Mouse (Mus musculus): ENCODE results near the gene Cuedc1.

Gene Cuedc1

GRCm38 (mm10) chr11:88106292-88106554 lies 8.4 kb downstream of the Cuedc1 start:
- TF ChIP-seq NANOG (IDR thresholded peaks at IDR 0.05; ENCODE audit: borderline replicate concordance, low read length) (no peak), CTCF (conservative IDR thresholded peaks at IDR 0.05; ENCODE audit: low read length) (no peak), POU5F1 (IDR thresholded peaks at IDR 0.05; ENCODE audit: borderline replicate concordance, low read length) (no peak)
- H3K4me3 ChIP-seq (replicated peaks; ENCODE audit: low read length) = no peak overlapping the region
- no peaks in the 10 kb centered on the region for H3K9me3 ChIP-seq (ENCODE audit: low read length)
- peaks cover 33% of the 10 kb centered on the region for H3K27me3 ChIP-seq (ENCODE audit: insufficient read depth, low read length)
- H3K4me1 ChIP-seq (replicated peaks; ENCODE audit: low read depth, low read length) = peaks cover 26% of the 10 kb centered on the region
- H3K36me3 ChIP-seq (ENCODE audit: insufficient read depth, low read length) = no peaks in the 10 kb centered on the region

GRCm38 (mm10) chr11:88107365-88107764 lies 9.5 kb downstream of the Cuedc1 start:
- H3K27me3 ChIP-seq (ENCODE audit: insufficient read depth, low read length) = peaks cover 30% of the 10 kb centered on the region
- peaks cover 29% of the 10 kb centered on the region for H3K4me1 ChIP-seq (replicated peaks; ENCODE audit: low read depth, low read length)
- TF ChIP-seq NANOG (IDR thresholded peaks at IDR 0.05; ENCODE audit: borderline replicate concordance, low read length) = no peak
- TF ChIP-seq POU5F1 (IDR thresholded peaks at IDR 0.05; ENCODE audit: borderline replicate concordance, low read length) = no peak
- no peak for TF ChIP-seq CTCF (conservative IDR thresholded peaks at IDR 0.05; ENCODE audit: low read length)
- H3K9me3 ChIP-seq (ENCODE audit: low read length) = no peaks in the 10 kb centered on the region
- H3K4me3 ChIP-seq (replicated peaks; ENCODE audit: low read length) = no peak overlapping the region
- no peaks in the 10 kb centered on the region for H3K36me3 ChIP-seq (ENCODE audit: insufficient read depth, low read length)

DNA sequence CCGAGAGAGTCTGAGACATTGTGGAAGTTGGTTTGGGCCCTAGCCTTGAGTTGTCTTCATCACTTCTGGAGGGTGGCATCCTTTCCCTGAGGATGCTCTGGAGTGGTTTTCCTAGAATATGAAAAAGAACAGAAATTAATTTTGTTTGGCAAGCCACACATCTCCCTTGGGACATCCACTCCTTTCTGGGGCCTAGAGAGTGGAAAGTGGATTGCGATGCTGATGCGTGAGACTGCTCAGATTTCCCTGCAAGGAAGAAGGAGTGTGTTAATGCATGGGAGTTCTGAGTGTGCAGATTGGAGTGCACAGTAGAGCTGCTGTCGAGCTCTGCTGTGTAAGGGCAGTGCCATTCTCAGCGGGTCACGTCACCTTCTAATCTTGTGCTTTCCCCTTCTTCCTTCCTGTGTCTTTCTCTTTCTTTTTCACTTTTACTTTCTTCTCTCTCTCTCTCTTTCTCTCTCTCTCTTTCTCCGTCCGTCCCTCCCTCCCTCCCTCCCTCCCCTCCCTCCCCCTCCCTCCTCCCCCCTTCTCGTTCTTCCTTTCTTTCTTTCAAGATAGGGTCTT lies 12.3 kb downstream of the Cuedc1 start:
- no peak overlapping the region for H3K4me3 ChIP-seq (replicated peaks; ENCODE audit: low read length)

DNA sequence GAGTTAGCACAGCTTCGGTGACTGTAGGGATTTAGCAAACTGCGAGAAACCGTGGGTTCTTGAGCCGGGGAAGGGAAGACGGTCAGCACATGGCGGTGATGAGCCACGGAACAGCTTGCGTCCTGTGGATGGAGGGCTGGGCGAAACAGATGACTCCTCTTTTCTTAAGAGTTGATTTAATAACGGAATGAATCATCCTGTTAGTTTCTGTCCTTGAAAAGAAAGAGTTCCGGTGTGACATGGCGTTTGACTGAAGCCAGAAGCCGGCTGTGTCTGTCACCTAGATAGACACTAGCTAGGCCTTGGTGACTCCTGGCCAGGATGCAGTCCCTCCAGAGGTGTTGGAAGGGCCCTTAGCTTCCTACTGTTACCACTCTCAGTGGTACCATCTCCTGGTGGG lies 14.2 kb downstream of the Cuedc1 start:
- peaks cover 36% of the 10 kb centered on the region for H3K27me3 ChIP-seq (ENCODE audit: insufficient read depth, low read length)
- no peaks in the 10 kb centered on the region for H3K36me3 ChIP-seq (ENCODE audit: insufficient read depth, low read length)
- H3K9me3 ChIP-seq (ENCODE audit: low read length) = no peaks in the 10 kb centered on the region
- H3K4me1 ChIP-seq (replicated peaks; ENCODE audit: low read depth, low read length) = peaks cover 26% of the 10 kb centered on the region
- TF ChIP-seq NANOG (IDR thresholded peaks at IDR 0.05; ENCODE audit: borderline replicate concordance, low read length) (no peak), POU5F1 (IDR thresholded peaks at IDR 0.05; ENCODE audit: borderline replicate concordance, low read length) (no peak), CTCF (conservative IDR thresholded peaks at IDR 0.05; ENCODE audit: low read length) (no peak)
- no peak overlapping the region for H3K4me3 ChIP-seq (replicated peaks; ENCODE audit: low read length)

More for the DNA sequence above, 12.3 kb downstream of the Cuedc1 start:
- H3K4me1 ChIP-seq (replicated peaks; ENCODE audit: low read depth, low read length) = peaks cover 30% of the 10 kb centered on the region
- peaks cover 33% of the 10 kb centered on the region for H3K27me3 ChIP-seq (ENCODE audit: insufficient read depth, low read length)
- no peaks in the 10 kb centered on the region for H3K9me3 ChIP-seq (ENCODE audit: low read length)
- H3K36me3 ChIP-seq (ENCODE audit: insufficient read depth, low read length) = no peaks in the 10 kb centered on the region
- TF ChIP-seq CTCF (conservative IDR thresholded peaks at IDR 0.05; ENCODE audit: low read length) = no peak
- no peak for TF ChIP-seq NANOG (IDR thresholded peaks at IDR 0.05; ENCODE audit: borderline replicate concordance, low read length)
- no peak for TF ChIP-seq POU5F1 (IDR thresholded peaks at IDR 0.05; ENCODE audit: borderline replicate concordance, low read length)

DNA sequence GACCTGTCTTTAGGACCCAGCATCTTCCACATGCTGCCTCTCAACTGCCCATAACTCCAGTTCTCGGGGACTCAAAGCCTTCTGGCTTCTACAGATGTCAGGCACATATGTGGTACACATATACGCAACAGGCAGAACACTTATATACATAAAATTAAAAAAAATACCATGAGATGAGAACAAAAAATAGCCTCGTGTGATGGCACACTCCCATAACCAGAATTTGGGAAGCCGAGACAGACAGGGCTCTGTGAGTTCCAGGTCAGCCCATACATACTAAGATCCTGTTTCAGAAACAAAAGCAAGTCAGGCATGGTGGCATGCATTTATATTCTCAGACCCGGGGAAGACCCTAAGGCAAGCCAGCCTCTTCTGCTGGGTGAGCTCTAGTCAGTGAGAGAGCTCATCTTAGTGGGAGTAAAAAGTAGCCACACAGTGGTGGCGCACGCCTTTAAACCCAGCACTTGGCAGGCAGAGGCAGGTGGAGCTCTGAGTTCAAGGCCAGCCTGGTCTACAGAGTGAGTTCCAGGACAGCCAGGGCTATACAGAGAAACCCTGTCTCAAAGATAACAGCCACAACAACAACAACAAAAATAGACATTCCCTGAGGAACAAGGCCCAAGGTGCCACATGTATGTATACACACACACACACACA lies 14.9 kb downstream of the Cuedc1 start:
- Histone ChIP-seq H3K27me3 (ENCODE audit: insufficient read depth, low read length) (peaks cover 32% of the 10 kb centered on the region), H3K9me3 (ENCODE audit: low read length) (no peaks in the 10 kb centered on the region), H3K4me1 (replicated peaks; ENCODE audit: low read depth, low read length) (peaks cover 34% of the 10 kb centered on the region), H3K36me3 (ENCODE audit: insufficient read depth, low read length) (no peaks in the 10 kb centered on the region), H3K4me3 (replicated peaks; ENCODE audit: low read length) (no peak overlapping the region)
- no peak for TF ChIP-seq POU5F1 (IDR thresholded peaks at IDR 0.05; ENCODE audit: borderline replicate concordance, low read length)
- no peak for TF ChIP-seq CTCF (conservative IDR thresholded peaks at IDR 0.05; ENCODE audit: low read length)
- no peak for TF ChIP-seq NANOG (IDR thresholded peaks at IDR 0.05; ENCODE audit: borderline replicate concordance, low read length)

- Histone ChIP-seq H3K9me3 (ENCODE audit: low read length) (no peaks in the 10 kb centered on the region), H3K4me3 (replicated peaks; ENCODE audit: low read length) (no peak overlapping the region)
Measured at GRCm38 (mm10) chr11:88113543-88114271, 15.8 kb downstream of the Cuedc1 start.

DNA sequence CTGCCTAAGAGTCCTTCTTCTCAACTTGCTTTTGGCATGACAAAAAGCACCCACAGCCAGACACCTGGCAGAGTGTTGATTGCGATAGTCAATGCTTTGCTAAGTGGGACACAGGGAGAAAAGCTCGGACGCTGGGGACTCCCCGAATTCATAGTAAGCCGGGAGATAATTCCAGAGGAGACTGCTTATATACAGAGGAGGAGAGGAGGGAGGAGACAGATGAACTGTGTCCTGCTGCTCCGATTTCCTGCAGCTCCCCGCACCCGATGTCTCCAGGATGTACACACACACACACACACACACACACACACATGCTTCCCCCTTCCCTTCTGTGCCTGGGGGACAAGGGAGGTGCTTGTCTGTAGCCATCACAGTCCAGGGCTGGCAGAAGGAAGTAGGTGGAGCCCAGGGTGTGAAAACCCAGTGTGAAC lies 17.0 kb downstream of the Cuedc1 start:
- TF ChIP-seq CTCF (conservative IDR thresholded peaks at IDR 0.05; ENCODE audit: low read length) (no peak), POU5F1 (IDR thresholded peaks at IDR 0.05; ENCODE audit: borderline replicate concordance, low read length) (no peak), NANOG (IDR thresholded peaks at IDR 0.05; ENCODE audit: borderline replicate concordance, low read length) (no peak)
- Histone ChIP-seq H3K4me3 (replicated peaks; ENCODE audit: low read length) (no peak overlapping the region), H3K36me3 (ENCODE audit: insufficient read depth, low read length) (no peaks in the 10 kb centered on the region), H3K4me1 (replicated peaks; ENCODE audit: low read depth, low read length) (peaks cover 54% of the 10 kb centered on the region), H3K9me3 (ENCODE audit: low read length) (no peaks in the 10 kb centered on the region), H3K27me3 (ENCODE audit: insufficient read depth, low read length) (peaks cover 24% of the 10 kb centered on the region)

More at GRCm38 (mm10) chr11:88113543-88114271, 15.8 kb downstream of the Cuedc1 start:
- Histone ChIP-seq H3K36me3 (ENCODE audit: insufficient read depth, low read length) (no peaks in the 10 kb centered on the region), H3K27me3 (ENCODE audit: insufficient read depth, low read length) (peaks cover 27% of the 10 kb centered on the region), H3K4me1 (replicated peaks; ENCODE audit: low read depth, low read length) (peaks cover 43% of the 10 kb centered on the region)
- TF ChIP-seq POU5F1 (IDR thresholded peaks at IDR 0.05; ENCODE audit: borderline replicate concordance, low read length) = no peak
- no peak for TF ChIP-seq NANOG (IDR thresholded peaks at IDR 0.05; ENCODE audit: borderline replicate concordance, low read length)
- TF ChIP-seq CTCF (conservative IDR thresholded peaks at IDR 0.05; ENCODE audit: low read length) = no peak

DNA sequence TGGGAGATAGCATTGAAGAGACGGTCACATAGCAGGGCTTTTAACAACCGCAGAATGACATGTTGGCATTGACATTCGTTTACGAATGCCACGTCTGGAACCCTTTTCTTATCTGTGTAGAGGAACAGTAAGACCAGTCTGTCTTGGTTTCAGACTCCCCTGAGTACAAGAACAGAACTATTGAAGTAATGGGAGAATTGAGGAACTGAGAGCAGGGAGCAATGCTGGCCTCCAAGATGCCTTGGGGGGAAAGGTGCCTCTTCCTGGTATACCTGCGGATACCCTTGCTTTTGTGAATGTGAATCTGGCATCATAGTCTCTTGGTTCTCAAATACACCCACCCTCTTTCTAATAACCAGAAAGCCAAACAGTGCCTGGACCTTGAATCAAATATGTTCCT lies 18.7 kb downstream of the Cuedc1 start:
- Histone ChIP-seq H3K4me3 (replicated peaks; ENCODE audit: low read length) (no peak overlapping the region), H3K27me3 (ENCODE audit: insufficient read depth, low read length) (peaks cover 16% of the 10 kb centered on the region), H3K9me3 (ENCODE audit: low read length) (no peaks in the 10 kb centered on the region), H3K4me1 (replicated peaks; ENCODE audit: low read depth, low read length) (peaks cover 54% of the 10 kb centered on the region), H3K36me3 (ENCODE audit: insufficient read depth, low read length) (no peaks in the 10 kb centered on the region)
- TF ChIP-seq NANOG (IDR thresholded peaks at IDR 0.05; ENCODE audit: borderline replicate concordance, low read length) = no peak
- TF ChIP-seq POU5F1 (IDR thresholded peaks at IDR 0.05; ENCODE audit: borderline replicate concordance, low read length) = no peak
- TF ChIP-seq CTCF (conservative IDR thresholded peaks at IDR 0.05; ENCODE audit: low read length) = no peak

Measured in E14TG2a.4 (cell line).